Mouse (Mus musculus): ENCODE measurements around the gene Elp4.

The Elp4 gene

DNA sequence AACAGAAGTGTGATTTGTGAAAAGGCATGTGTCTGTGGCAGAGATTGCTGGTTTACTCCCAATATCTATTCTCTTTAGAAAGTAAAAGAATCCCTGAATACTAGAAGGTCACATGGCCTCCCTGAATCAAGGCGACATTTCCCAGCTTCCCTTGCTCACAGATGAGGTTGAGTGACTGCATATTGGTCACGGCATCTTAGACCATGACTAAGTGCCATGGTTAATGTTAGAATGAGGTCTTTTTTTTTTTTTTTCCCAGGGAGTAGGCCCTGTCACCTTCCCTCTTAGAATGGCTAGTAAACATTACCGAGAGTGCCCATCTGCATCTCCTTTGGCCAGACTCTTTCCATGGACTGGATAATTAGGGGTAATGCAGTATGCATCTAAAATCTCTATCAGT is 193.9 kb downstream of the Elp4 start:
- no peak for DNase-seq

DNA sequence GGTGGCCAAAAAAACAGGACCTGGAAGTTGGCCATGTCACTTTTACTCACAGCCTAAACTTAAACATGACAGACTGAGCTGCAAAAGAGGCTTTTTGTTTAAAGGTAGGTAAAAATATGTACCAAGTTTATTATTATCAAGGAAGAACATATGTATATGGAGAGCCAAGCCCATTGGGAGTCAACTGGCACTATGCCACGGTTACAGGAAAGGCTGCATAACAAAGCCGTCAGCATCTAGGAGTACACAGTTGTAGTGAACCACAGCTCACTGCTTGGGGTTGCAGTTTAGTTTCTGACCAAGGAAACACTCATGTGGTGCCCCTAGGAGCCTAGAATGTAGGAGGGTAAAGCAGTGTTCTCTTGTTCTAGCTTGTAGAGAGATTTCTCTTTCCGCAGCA is 195.2 kb downstream of the Elp4 start:
- no peak for DNase-seq

DNA sequence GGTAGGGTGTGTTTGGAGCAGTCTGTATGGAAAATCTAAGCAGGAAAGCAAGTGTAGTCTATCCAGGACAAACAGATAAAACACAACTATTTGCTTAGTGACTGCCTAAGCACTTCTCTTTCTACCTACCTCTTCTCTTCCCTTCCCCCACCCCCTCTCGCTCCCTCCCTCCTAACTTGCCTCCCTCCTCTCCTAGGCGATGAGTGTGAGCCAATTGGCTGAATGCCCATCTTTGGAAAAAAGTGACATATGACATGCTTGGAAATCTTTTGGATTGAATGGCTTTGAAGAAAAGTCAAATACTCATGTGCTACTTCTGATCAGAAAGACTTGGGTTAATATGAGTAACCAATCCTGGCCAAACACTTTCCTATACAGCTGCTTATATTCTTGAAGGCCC is 199.0 kb downstream of the Elp4 start:
- DNase-seq: no peak

DNA sequence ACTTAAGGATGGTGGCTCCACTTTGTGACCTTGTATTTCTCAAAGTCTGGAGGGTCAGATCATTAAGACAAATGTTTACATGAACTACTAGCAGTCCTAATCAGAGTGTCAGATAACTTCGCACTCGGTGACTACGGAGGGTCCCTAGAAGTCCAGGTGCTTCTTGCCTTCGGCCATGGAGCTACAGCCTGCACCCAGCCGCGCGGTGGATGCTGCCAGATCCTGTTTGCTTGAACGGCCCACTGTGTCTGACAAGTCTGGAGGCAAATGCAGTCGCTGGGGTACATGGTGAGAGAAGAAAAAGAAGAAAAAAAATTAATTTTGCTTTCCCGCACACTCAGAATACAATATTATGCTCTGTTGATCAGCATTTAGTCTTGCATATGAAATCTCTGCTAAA is 201.8 kb downstream of the Elp4 start:
- no peak for DNase-seq

DNA sequence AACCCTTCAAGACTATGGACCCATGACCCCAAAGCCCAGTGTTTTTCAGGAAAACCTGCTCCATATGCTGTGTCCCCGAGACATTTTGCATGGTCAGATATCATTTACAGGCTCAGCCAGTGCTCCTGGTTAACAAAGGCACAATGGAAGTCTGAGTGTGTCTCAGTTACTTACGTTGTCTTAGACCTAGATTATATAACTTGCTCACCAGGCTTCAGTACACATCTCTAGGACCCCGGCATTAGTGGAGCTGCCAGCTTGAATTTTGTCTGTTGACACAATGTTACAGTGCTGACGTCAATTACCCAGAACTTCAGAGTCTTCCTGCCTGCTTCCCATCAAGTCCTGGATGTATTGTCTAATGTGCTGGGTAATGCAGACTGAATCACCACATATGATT is 202.6 kb downstream of the Elp4 start:
- no peak for DNase-seq

DNA sequence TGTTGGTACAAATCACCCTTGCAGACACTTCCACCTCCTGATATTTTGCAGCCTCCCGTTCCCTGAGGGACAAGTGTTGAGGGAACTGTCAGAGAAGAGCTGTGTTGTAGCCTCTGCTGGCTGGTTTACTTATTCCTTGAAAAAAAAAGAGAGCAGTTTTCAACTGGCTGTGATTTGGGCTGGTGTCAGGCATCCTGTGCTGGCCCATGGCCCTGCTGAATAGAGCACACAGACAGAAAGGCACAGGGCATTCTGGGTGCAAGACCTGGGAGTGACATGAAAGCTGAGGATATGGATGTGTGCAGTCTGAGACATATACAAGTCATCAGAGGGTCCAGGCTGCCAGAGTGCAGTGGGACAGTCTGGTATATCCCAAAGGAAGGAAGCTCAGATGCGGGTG is 205.7 kb downstream of the Elp4 start:
- DNase-seq: no peak

DNA sequence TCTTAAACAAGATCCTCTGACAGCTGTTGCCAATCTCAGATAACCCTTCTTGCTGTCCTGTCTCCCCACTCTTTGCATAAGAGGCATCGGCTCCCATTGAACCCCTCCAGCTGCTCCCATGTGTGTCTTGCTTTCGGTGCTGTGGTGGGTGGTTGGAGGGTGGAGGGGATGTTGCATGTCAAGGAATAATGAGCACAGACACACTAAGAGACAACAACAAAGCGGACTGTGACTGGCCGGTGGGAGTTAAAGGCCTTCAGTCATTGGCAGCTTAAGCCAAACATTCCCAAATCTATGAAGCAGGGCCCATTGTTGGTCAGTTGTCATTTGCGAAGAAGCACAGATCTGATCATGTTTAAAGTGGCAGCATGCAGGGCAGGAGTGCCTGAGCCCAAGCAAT is 206.6 kb downstream of the Elp4 start:
- no peak for DNase-seq

DNA sequence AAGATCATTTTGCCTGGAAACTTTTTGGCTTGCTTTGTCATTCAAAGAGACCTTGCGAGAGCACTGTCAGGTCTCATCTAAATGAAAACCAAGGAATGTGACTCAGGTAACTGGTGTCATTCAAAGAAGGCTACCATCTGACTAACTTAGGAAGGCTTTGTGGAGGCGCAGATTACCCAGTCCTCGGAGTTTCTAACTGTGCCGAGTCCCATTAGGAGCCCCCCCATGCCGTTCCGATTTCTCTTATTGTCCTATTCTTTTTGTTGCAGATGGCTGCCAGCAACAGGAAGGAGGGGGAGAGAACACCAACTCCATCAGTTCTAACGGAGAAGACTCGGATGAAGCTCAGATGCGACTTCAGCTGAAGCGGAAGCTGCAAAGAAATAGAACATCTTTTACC is 213.1 kb downstream of the Elp4 start:
- DNase-seq: no peak

DNA sequence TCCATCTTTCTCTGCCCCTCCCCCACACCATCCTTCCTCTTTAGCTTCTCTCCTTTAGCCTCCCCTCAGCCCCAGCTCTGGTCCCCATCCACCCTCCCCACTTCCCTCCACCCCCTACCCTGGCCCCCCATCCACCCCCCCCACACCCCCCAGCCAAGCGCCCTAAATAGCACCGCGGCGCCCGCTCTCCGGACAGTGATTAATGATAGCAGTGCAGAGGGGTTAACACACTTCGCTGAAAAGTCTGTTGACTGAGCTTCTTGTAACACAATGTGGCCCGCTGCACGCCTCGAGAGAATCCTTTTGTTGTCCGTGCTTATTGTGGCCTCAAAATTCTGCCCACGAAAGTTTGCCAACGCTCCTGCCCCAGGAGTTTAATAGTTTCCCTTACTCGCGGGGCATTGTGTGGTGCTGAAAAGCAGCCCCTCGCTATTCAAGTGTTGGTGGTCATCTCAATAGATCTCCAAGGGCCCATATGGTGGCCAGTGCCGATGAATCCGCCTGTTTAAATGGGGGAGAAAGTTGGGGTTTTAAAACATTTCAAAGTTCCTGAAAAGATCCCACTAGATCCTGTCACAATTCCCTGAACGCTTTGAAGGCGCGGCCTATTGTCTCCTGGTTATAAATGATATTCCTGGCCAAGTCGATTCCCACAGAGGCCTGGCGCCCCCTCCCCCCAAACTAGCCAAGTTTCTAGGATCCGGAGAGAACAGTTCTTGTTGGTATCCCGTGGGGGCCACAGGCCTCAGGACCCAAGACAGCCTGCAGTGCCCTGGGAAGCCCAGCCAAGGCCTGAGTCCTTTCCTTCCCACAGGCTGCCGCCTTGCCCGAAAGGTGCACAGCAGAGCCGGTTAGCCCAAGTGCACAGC is 214.4 kb downstream of the Elp4 start:
- no peak for DNase-seq

DNA sequence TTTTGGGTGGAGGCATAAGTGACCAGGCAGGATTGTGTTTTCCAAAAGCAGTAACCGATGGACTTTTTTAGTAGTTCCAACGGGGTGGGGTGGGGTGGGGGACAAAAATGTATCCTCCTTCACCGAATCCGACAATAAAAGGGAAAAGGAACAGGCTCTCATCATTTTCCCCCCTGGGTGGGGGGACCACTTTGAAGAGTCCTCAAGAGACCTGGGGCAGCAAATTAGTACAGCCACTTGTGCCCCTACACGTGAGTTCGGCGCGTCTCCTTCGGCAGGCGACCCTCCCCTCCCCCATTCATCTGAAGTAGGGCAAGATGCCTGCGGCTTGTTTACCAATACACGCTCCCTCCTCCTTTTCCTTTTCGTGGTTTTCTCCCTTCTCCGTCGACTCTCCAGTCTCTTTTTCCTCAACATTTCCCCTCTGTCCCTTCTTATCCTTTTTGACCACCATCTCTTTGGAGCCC is 215.0 kb downstream of the Elp4 start:
- DNase-seq: no peak

DNA sequence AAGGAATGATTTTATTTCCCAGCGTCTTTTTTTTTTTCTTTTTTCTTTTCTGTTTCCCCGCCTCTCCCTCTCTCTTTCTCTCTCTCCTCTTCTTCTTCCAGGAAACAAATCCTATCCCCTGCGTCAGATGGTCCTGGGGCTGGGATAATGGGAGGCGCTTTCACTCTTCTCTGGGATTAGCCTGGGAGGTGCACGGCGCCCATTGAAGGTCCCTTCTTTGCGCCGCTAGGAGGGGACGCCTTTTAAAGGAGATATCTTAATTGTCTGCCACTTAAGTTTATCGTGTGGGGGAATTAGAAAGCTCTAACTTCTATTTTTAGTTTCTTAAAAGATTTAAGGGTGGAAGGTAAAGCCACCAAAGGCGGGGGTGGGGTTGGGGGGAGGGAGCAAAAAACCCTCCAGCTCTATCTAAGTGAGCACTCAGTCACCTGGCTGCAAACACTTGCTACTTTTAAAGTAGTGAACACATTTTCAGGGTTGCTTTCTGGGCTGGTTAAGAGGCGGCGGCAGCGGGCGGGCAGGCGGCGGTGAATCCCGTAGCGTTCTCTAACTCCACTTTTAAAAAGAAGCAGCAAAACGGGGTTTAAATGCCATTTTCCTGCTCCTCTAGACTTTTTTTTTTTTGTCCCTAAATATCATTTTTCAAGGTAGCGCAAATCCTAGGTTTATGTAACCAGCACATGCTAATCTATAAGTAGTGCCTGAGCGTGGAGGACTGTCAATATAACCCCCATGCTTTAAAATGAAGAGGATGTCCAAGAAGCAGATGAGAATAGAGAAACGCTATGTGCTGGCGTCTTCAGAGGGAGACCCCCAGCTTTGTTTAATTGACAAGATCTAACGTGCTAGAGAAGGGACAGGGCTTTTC is 215.7 kb downstream of the Elp4 start:
- DNase-seq: no peak

DNA sequence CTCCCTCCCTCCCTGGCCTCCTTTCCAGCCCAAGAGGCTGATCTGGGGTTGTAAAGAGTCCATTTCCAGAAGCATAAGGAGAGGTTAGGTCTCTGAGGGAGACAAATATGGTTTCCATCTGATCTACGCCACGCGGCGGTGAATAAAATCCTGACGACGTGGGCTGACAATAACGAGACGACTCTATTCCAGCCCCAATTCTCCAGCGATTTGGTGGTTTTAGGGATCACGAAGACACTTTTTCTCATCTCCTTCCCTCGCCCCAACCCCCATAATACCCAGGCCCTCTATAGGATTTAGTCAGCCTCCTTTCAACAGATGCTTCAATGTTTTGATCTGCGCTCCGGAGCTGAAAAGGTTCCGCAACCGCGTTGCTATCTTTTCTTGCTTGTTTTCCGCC is 216.4 kb downstream of the Elp4 start:
- DNase-seq: no peak

DNA sequence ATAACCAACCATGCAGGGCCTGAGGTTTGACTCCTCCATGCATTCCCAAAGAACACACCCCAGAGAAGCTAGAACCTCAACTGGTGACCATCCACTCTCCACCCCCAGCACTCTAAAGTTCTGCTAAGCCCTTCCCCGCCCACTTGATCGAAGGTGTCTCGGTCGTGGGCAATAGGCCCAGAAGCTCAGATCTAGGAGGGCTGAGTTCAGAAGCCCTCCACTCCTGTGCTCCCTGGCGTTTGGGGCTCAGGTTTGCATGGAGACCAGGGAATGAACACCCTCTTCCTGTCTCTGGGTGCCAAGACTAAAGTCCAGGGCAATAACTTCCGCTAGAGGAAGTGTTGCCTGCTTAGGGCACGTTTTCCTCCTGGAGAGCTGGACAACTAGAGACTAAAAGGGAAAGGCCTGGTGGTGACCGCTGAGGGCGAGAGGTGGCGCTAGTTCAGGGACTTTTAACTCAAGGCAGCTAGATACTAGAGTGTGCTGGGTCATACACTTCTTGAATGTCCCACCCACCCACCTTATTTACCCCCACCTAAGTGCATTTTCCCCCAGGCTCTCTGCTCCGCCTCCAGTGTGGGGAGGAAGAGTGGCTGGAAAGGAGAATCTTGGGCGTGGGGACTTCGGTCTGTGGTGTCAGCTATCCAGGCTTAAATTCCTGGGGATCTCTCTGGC is 216.9 kb downstream of the Elp4 start:
- DNase-seq: no peak

DNA sequence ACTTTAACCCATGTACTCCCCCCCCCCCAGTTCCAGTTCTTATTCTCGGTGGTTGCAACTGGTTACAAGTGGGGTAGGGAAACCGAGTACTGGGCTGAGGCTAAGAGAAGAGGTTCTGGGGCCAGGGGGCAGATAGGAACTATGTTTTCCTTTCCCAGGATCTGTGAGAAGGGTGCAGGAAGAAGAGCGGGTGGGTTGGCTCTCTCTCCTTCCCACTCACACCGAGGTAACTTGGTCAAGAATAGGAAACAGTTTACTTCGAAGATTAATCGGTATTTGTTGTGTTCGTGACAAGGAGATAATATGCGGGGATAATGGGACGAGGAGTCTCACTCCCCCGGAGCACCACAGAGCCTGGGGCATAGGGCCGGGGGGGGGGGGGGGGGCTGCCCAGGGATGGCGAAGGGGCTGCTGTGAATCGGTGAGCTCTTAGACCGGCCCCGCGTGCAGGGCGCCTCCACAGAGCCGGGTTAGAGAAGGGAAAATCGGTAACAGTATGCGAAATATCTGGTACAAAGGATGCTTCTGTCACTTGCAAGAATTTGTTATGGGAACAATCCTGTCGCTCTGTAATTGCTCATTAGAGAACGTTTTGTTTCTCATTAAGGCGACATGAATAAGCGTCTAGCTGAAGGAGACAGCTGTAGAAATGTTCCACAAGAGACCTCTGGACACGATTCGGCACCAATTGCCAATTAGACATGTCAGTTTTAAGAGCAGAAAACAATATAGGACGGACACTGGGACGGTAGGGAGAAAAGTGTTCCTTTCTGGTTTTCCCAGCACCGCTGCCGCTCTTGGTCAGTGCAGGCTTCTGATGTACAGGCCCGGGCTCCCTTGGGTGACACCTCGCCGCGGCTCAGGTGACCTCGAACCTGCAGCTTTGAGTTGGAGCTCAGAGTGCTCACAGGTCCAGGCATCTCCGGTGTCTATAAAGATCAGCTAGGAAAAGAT is 217.7 kb downstream of the Elp4 start:
- DNase-seq: no peak

DNA sequence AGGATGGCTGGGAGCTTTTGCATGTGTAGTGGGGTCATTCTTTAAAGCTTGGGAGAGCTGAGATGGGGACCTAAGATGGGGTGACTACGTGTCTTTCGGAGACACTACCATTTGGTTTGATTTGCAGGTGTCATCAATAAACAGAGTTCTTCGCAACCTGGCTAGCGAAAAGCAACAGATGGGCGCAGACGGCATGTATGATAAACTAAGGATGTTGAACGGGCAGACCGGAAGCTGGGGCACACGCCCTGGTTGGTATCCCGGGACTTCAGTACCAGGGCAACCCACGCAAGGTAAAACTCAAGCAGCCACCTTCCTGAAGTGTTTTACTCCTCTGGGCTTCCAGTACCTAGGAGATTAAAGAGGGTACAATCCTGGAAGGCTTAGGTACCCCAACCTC is 218.7 kb downstream of the Elp4 start:
- DNase-seq: no peak

DNA sequence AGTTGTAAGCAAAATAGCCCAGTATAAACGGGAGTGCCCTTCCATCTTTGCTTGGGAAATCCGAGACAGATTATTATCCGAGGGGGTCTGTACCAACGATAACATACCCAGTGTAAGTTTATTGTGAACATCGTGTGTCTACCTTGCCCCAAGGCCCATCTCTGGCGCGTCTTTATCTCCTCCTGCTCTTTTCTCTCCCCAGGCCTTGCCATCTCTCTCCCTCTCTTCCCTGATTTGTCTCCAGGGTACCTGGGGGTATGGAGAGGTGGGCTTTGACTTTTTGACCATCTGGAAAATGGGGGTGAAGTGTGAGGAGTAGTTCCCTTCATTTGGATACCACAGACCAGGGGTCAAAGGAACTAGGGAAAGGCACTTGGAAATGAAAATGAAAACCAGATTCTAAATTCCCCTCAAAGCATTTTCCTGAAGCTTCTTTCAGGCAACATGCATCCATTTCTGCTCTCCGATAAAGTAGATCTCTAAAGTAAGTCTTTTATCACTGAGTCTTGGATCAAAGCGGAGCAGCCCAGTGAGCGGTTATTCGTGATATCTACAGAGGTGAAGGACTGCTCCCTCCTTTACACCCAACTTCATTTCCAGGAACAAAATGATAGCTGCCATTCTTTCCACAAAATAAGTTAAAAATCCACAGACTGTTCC is 219.2 kb downstream of the Elp4 start:
- no peak for DNase-seq

DNA sequence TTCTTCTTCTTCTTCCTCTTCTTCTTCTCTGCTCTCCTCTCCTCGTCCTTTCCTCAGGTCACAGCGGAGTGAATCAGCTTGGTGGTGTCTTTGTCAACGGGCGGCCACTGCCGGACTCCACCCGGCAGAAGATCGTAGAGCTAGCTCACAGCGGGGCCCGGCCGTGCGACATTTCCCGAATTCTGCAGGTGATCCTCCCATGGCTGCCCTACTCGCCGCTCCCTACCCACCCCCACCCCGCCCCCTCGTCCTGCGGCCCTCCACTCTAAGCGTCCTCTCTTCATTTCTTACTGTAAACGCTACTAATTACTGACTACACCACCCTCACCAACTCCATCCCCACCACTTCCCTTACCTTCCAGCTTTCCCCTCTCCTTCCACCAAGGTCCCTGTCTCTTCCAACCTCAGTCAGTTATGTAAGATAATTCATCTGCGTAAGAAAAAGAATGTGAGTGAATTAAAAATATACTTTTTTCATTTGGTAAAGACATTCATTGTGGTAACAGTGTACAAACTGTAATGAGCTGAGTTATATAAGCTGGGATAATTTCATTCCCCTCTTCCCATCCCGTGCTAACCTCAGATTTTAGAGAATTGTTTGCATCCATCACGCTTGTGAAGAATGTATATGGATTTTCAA is 220.5 kb downstream of the Elp4 start:
- no peak for DNase-seq

DNA sequence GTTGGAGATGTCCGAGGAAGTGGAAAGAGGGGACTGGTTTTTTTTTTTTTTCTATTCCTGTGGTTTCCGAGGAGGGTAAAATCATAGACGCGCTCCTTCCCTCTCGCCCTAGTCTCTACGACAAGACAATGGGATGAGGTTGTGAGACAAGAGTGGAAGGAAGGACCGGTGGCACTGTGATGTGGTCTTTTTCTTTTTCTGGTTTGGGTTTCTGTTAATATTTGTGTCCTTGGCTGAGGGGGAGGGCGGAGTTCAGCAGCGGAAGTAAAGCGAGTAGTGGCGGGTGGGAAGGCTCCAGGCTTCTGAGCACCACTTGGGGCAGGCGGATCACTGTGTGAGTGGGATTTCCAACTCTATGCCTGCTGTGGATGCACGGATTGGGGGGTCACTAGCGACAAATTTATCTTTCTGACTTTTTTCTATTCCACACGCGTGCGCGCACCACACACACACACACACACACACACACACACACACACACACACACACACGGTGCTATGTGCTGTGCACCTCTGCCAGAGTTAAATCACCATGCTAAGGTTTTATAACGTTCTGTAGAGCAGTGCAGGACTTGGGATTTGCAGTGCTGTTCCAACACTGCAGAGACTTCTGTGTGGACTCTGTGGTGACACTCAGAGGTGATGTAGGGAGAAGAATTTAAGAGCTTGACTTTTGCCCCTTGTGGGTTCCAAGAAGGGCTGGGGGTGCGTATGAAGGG is 221.6 kb downstream of the Elp4 start:
- DNase-seq: no peak

DNA sequence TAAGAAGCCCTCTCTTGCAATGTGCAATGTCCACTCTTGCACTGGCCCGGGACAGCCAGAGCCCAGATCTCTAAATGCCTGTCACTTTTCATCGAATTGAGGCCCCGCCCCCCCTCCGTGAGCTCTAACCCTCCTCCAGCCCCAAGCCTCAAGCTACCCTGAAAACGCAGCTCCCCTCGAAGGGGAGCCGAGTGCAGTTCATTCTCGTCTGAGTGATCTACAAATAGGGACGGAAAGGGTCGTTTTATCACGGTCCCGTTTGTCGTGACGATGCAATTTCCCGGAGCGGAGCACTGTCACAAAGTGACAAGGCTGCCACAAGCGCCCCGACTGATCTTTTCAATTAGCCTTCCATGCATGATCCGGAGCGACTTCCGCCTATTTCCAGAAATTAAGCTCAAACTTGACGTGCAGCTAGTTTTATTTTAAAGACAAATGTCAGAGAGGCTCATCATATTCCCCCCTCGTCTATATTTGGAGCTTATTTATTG is 222.3 kb downstream of the Elp4 start:
- DNase-seq: no peak

DNA sequence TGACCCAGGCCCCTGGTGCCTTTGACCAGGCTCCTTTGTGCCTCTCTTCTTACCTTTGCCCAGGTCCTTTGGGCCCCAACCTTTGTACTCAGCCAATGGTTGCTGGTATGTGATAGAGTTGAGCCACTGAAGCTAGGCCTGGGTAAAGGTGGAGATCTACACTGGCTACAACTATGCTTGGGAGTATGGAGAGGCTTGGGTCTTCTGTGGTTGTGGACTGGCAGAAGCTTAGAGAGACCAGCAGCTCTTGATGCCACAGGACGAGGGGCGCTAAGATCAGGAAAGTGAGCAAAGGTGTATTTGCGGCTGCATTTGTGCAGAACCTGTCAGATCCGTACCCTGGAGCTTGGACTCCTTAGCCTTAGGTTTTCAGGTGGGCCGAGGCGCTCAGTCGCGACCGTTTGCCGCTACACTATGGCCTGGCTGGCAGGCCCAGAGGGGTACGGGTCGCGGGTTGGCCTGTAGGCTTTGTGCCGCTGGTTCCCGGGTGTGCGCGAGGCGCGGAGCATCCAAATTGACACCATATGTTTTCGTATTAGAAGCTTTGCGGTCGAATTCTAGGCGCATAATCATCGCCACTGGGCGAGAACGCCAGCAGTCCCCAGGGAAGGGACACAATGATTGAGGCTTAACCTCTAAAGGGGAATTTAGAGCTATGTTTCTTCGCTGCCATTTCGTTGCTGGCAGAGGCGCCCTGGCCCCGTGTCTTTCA is 223.2 kb downstream of the Elp4 start:
- no peak for DNase-seq
